Mouse (Mus musculus) T-helper 2 cell (primary cell): Measurements from ENCODE around the gene Ergic1.

Experiments used
- in situ Hi-C: fragments of 300-600 bp; cut with MboI, MseI; formaldehyde crosslinking; loops from one replicate; pipeline ENCODE4 v1.15.1; 2025; ENCODE audit warnings: high pct_unique_total_duplicates

Ergic1 gene

GRCm38 (mm10) chr17:26537722-26538471 lies 23.4 kb upstream of the Ergic1 start:
- in situ Hi-C loops = no loop called here

DNA sequence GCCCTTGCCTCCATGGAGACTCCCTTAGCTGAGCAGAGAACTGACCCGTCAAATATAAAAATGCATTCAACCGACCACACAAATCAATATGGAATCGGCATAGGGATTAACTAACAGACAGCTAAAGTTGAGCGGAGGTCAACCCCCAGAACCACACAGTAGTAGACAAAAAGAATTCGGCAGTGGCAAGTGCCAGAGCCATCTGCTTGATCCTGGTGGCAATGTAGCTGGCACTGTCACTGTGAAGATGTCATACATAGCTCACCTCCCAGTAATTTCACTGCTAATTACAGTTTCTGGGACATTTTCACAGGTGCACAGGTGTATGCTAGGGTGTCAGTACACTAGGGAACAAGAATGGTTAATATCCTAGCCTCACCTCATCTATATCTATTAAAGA lies 21.2 kb upstream of the Ergic1 start:
- in situ Hi-C loops = no loop called here

GRCm38 (mm10) chr17:26544319-26544963 lies 16.8 kb upstream of the Ergic1 start:
- in situ Hi-C loops = no loop called here

DNA sequence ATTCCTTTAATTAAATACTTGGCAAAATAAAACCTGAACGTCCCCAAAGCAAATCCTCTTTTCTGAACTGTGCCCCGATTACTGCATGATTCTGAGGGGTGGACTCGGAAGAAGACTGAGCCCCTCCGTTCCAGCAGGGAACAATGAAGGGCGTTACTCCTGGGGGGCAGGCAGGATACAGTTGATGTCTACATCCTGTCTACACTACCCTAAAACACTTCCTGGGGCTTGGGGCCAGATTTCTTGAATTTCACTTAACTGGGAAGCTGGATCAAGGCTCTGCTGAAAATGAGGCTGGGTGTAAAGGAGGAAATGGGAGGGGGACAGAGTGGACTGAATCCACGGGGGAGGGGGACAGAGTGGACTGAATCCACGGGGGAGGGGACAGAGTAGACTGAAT lies 13.5 kb upstream of the Ergic1 start:
- in situ Hi-C loops = no loop called here

- in situ Hi-C loops = no loop called here
These were observed 12.7 kb upstream of the Ergic1 start for GRCm38 (mm10) chr17:26548566-26548965.

DNA sequence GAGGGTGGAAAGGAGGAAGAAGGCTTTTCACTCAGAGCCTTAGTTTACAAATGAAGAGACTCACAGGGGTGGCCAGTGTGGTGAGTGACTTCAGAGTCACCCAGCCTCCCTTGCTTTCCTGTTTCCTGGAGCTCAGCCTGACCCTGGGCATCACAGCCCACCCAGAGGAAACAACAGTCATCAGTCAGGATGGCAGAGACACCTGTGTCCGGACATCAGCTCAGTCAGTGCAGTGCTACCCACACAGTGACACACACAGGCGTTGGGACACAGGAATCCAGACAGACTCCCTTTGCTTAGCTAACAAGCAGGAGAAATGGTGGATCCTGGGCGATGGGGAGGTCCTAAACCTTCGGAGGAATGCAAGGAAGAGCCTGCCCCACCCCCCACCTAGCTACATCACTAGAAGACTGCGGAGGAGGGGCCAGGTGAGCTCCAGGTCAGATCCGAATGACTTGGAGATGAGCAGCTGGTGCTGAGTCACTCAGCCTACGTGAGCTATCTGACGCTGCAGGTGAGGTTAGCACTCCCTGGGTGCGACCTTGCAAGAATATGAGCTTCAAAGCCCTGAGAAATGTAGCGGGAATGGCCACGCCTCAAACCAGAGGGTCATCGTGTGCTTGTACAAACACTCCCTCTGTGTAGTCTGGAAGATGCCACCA lies 12.0 kb upstream of the Ergic1 start:
- in situ Hi-C loops = no loop called here

- in situ Hi-C loops = no loop called here
These were observed 10.2 kb upstream of the Ergic1 start for GRCm38 (mm10) chr17:26551104-26551503.

GRCm38 (mm10) chr17:26553033-26553432 lies 8.3 kb upstream of the Ergic1 start:
- in situ Hi-C loops = no loop called here

DNA sequence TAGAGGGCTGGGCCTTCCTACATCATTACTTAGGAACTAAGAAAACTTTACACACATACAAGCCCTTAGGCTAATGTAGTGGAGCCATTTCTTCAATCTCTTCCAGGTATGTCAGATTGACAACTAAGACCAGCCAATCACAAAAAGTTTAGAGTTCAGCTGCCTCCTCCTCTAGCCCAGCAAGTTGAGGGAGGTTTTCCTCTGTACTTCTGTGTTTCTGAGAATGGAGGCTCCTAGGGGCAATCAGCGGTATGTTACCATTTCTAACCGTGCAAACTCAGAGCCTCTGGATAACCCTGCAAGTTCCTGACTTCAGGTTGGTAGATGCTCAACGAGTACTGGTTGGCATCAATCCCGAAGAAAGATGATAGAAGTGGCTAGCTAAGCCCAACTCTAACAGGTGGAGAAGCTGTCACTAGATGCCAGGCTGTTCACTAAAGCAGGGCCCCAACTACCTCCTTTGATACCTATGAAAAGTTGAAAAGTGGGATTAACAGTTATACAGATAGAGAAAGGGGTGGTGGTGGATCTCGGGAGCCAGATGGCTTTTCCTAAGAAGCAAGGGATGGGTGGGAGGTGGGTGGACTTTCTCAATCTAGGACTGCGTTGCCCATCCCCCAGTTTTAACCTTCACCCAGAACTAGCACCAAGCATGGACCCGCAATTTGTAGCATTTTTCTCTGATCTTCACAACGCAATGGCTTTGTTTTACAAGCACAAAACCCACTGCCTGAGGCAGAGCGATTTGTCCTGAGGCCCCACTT lies 581 bp upstream of the Ergic1 start:
- in situ Hi-C loops = no loop called here

DNA sequence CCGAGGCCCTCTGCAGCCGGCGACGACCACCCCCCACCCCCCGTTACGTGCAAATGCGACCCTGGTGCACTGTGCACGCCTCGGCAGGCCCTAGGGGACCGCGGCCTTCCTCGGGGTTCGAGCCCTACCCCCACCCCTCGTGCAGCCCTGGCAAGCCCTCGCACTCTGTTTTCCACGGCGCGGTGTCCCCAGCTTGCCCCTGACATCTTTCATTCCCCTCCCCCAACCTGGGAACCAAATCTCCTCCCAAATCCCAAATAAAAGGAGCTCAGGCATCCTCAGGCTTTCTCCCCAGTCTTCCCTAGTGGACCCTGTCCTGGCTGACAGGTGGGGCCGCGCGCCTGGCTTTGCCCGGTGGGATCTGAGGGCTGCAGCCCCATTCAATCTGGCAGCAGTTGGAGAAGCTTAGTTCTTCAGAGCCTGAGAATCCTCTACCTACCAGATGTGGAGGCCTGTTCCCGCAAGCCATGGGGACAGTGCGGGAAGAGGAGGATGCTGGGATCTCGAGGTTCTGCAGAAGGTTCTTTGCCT lies 427 bp downstream of the Ergic1 start, which contains the start of gene Dusp1:
Dusp1 (minus strand) TSS at position 478 of the 531 bp plus-strand sequence.
- in situ Hi-C loops = no loop called here

DNA sequence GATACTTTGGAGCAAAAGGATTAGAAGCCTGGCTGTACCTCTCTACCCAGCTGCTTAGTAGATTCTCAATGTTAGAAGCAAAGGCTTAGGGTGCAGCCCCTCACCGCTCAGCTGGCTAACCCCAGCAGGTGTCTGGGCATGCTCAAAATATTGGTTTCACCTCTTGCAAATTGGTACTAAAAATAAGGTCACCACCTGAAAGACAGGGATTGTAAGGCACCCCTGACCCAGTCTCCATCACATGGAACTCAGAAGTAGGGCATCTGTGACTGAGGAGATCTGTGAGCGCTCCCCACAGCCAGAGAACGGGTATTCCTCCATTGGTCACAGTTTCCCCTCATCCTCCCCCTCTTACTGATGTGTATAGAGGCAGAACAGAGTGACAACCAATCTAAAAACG lies 1.0 kb downstream of the Ergic1 start:
- in situ Hi-C loops = no loop called here

- in situ Hi-C loops = no loop called here
These were observed 2.2 kb downstream of the Ergic1 start for GRCm38 (mm10) chr17:26563476-26563875.

GRCm38 (mm10) chr17:26564439-26564838 lies 3.1 kb downstream of the Ergic1 start:
- in situ Hi-C loops = no loop called here

- in situ Hi-C loops = no loop called here
These were observed 6.0 kb downstream of the Ergic1 start for GRCm38 (mm10) chr17:26567142-26567817.

GRCm38 (mm10) chr17:26567818-26568173 lies 6.5 kb downstream of the Ergic1 start:
- in situ Hi-C loops = no loop called here

DNA sequence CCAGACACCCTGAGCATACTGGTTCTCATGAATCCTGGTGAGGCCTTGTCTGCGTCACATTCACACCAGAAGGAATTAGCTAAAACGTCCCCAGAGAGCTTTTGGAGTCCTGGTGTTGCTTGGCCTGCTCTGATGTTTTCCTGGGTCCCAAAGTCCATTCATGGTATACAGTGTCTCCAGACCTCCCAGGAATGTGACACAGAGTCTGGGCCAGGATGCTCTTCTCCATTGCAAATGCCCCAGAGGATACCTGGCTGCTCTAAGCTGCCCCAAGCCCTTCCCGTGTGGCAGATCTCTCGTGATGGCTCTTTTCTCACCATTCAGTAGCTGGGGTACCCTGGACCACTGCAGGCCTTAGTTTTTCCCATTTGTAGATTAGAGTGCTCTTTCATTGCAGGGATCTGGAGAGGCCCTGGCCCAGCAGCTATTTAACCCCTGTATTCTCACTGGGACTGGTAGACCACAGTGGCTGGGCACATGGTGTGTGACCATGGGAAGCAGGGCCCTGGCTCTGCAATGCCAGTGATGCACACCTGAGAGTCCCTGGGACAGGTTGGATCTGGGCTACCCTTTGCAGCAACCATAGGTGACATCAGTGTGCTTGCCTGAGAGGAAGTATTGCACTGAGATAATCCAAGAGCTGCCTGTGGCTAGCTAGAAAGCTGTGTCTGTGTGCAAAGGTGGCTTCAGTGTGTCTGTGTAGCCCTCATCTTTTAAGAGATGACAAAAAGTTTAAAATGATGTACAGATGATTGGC lies 8.5 kb downstream of the Ergic1 start:
- in situ Hi-C loops = no loop called here

DNA sequence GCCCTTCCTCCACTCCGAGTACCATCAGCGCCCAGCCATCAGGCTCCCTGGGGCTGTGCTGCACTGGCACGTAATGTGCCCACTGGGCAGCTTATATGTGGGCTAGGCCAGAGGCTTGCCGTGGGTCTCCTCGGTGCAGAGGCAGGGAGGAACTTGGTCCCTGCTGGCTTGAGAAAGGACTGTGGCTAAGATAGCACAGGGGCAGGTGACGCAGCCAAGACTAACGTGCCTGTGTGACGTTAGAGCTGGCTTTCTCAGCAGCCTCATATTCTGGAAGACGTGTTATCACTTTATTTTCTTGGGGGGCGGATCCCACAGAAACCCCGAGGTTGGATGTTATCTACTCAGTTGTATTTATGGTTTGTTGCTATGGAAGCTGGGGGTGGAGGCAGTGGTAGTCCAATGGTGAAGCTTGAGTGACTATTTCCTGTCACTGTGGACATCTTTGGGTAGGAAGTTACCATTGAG lies 9.4 kb downstream of the Ergic1 start:
- in situ Hi-C loops = no loop called here

- in situ Hi-C loops = no loop called here
These were observed 10.1 kb downstream of the Ergic1 start for GRCm38 (mm10) chr17:26571377-26571776.

- in situ Hi-C loops = no loop called here
These were observed 11.0 kb downstream of the Ergic1 start for GRCm38 (mm10) chr17:26572265-26572664.

DNA sequence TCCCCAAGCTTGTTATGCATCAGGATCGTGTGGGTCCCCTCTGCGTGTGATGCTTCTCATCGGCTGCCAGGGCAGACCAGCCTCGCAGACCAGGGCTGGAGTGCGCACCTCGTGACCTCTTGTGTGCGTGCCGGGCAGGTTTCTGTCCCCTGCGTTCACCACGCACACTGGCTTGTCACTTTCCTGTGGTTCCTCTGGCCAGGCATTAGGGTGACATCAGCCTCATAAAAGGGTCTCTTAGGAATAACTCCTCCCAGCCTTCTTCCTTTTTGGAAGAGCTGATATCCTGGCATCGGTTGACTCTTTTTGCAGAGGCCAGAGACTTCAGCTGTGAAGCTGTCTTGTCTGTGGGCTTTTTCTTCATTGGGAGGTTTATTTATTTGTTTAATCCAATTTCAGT lies 12.8 kb downstream of the Ergic1 start:
- in situ Hi-C loops = no loop called here
